Mouse (Mus musculus) frontal cortex, adult 2 months (tissue): ENCODE results near the gene Lyl1. TPM values are rescaled to one million over a fixed set of nuclear protein-coding genes. Genes with fewer than 3 reads are reported as not detected.
A peak's percentile ranks its signal among the peaks of the same experiment; 100 is the strongest.

Source experiments
- DNase-seq, 2 experiments: peaks; one replicate each; pipeline ENCODE4 v3.0.0; 2022; ENCODE audit warnings: low spot score in 1 of 2; ENCODE audit errors: extremely low spot score in 1 of 2
- polyA plus RNA-seq: library from polyadenylated mRNA; depleted of rRNA; stranded (reverse); fragments of >200 nt; gene quantifications from 2 replicates; pipeline ENCODE4 v1.2.3, GENCODE M21; 2012

Lyl1 gene
- polyA plus RNA-seq, 1 experiment, result 4.1 TPM

DNA sequence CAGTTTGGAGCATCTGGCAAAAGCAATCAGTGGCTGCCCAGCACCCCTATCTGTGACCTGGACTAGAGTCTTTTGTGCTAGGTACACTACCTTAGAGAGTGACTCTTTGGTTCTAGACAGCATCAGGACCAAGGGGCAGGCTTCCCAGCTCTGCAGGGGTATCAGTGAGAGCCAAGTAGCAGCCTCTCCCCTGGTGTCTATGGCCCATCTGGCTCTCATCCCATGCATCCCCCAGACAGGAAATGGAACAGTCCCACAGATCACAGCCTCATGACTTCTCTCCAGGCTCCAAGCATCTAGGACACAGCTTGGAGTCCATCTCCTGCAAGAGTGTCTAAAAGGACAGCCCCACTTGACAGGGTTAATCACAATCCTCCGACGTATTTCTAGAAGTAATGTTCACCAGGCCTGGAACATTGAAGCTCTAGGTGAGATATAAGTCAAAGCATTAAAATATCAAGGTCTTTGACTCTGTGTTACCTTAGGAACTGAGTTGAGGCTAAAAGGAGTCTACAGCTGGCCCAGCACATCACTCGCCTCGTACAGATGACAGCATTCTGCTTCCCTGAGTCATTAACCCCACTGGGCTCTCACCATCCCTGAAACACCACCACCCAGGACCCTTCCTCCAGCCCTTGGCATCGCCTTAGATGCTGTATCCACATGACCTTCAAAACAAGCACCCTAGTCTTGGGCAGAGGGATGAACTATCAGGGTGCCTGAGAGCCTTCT, 17.9 kb downstream of the Lyl1 start:
- no peak for DNase-seq

DNA sequence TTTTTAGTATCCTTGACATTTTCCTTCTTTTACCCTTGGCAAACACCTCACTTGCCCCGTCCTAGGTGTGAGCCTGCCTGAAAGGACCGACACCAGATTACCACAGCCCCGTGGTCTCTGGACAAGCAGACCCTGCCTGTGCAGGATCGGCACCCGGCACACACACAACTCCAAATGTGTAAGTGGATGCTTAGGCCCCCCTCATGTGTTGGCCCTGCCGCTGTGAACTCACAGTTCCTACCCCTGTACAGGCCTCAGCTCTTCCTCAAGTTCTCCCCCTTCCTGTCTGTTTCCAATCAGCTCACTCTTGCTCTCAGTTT, 21.2 kb downstream of the Lyl1 start:
- DNase-seq, result no peak

DNA sequence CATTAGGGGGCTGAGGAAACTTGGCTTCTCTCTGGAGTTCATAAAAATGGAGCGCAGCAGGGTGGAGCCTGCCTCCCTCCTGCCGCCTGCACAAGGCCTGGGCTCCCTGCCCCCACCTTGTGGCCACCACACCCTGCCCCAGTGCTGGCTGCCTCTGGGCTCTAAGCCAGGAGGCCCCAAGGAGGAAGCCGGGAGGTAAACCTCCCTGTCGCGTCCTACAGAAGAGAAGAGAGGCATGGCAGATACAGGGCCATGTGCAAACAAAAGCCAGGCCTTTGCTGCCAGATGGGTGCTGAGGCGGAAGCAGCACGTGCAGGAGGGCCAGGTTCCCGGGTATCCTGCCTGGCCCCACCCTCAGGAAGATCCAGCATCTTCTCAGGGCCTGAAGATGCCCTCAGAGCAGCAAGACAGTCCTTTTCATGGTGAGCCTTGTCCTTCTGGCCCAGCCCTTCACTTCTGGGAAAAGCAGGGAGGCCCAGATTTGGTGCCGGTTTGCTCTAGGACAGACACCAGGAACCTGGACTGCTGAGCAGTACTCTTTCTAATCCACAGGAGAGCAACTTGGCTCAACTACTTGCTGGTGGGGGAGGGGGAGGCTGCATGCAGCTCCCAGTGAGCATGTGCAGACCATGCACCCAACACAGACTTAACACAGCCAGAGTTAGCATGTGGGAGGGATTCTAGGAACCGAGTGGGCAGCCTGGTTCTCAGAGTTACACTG, 21.8 kb downstream of the Lyl1 start, which contains the start of gene G430095P16Rik:
Gene G430095P16Rik, plus strand, starts transcription at position 158 of the 721 bp plus-strand sequence.
- peak; percentile 58 to 70 for DNase-seq

GRCm38 (mm10) chr8:84723571-84723900, 22.3 kb downstream of the Lyl1 start:
- DNase-seq, result no peak

DNA sequence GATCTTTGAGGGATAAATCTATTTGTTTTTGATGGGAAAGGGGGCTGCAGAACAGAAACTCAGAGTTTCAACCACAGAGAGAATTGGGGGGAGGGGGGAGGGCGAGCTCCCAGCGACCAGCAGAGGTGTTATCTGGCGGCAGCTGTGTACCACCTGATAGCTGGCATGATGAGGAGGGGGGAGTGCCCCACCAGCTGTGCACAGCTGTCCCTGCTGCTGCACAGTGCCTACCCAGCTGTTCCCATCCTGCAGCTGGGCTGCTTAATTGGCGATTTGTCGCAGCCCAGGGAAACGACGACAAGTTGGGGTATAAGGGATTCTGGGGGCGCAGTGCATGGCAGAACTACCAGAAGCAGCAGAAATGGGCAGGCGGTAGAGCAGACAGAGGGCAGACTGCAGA, 23.4 kb downstream of the Lyl1 start:
- no peak for DNase-seq

- no peak for DNase-seq
These were observed 24.1 kb downstream of the Lyl1 start for GRCm38 (mm10) chr8:84725246-84725940.

DNA sequence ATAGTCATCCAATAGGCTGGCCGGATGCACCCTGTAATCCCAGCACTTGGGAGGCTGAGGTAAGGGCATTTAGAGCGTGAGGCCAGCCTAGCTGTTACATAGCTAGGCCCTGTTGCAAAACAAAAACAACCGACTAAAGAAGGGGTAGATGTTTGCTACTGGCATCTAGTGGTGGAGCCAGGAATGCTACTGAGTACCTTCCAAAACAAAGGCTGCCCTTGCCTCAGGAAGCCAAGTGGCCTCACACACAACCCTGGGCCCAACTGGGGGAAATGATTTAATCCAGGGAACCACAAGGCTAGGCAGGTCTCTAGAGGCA, 24.6 kb downstream of the Lyl1 start:
- DNase-seq, result no peak

GRCm38 (mm10) chr8:84728474-84728873, 27.2 kb downstream of the Lyl1 start:
- no peak for DNase-seq

GRCm38 (mm10) chr8:84729921-84730362, 28.7 kb downstream of the Lyl1 start:
- DNase-seq, result no peak

- no peak for DNase-seq
These were observed 29.5 kb downstream of the Lyl1 start for GRCm38 (mm10) chr8:84730541-84731370.

GRCm38 (mm10) chr8:84731371-84732177, 30.3 kb downstream of the Lyl1 start:
- no peak for DNase-seq

DNA sequence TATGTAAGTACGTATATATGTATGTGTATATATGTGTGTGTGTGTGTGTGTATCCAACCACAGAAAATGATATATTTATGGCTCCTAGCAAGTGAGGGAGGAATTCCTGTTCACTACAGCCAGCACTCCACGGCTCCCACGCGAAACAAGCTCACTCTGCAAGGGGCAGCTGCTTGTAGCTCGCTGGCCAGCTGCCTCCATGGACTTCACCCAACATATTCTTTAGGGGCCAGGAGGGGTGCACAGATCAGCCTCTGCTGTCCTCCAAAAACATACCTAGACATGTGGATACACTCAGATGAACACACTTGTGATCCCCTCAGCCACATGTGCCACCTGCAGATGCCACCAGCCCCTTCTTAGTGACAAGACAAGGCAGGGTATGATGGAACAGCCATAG, 31.3 kb downstream of the Lyl1 start:
- no peak for DNase-seq

- DNase-seq, result no peak
These were observed 31.7 kb downstream of the Lyl1 start for GRCm38 (mm10) chr8:84732996-84733395.

DNA sequence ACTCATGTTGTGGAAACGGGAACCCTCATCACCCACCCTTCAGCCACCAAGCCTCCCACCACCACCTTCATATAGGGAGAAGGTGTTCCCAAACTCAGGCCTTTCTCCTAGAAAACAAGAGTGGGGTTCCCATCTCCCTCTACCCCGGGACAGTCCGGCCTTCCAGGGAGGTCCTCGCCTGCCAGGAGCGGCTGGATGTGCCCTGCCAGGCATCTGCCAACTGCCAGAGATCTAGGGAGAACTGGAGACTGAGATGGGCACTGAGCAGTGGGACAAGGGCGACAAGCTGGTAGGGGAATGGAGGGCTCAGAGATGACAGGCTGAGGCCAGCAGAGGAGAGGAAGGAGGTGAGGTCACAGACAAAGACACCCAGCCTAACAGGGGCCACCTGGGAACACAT, 32.7 kb downstream of the Lyl1 start:
- DNase-seq, result no peak

- no peak for DNase-seq
These were observed 33.4 kb downstream of the Lyl1 start for GRCm38 (mm10) chr8:84734680-84735079.

DNA sequence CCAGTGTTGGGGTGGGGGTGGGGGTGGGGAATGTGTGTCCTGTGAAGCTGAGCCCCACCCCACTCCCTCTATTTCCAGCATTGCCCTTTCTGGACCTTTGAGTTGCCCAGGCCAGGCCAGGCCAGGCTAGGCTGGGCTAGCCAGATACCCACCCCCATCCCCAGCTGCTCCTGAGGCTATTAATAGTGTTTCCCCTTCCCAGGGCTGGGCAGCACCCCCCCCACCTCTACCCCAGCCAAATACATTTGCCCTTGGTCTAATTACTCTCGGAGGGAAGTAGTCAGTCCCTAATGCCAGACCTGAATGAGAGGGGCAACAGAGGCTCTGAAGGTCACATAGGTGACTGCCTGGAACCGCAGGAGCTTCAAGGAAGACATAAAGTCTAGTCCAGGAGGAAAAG, 34.3 kb downstream of the Lyl1 start:
- DNase-seq, result no peak

GRCm38 (mm10) chr8:84736521-84736920, 35.3 kb downstream of the Lyl1 start:
- DNase-seq, result no peak

- DNase-seq, result peak in 1 of 2 experiments; percentile 84
These were observed 36.4 kb downstream of the Lyl1 start for GRCm38 (mm10) chr8:84737608-84738007.

GRCm38 (mm10) chr8:84738266-84738665, 37.0 kb downstream of the Lyl1 start:
- no peak for DNase-seq

DNA sequence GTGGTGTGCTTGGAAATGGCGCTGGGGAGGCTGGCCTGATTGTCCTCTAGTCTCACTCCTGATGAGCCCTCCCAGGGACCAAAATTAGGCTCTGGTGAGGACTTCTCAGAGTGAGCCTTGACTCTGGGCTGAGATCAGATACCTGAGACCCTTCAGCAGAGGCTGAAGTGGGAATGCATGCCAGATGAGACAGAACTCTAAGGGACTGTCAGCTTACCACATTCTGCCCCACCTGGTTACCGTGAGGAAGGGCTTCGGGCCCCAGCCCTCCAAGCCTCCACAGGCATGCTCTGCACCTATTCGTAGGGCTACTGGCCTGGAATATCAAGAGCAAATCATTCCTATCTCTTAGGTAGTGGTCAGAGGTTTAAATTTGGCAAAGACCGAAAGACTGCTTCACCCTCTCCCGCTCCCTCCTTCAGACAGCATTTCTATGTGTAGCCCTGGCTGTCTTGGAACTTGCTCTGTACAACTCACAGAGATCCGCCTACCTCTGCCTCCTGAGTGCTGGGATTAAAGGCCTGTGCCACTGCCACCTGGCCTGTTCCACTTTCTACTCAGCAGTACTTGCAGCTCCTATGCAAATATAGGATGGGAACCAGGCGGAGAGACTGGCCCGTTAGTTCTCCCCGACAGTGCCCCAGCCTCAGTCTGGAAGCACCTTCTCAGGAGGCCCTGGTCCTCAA, 37.6 kb downstream of the Lyl1 start:
- DNase-seq, result no peak
